Mouse (Mus musculus) MEL (cell line): ENCODE data around the gene Nploc4. TPM values are rescaled to one million over a fixed set of nuclear protein-coding genes. Genes with fewer than 3 reads are reported as not detected.

ENCODE experiments used
- DNase-seq: peaks from one replicate; pipeline ENCODE4 v3.0.0; 2011; ENCODE audit warnings: low read depth, low spot score
- H3K27ac ChIP-seq: 2 replicates; pipeline ENCODE4 v1.5.1; 2012; ENCODE audit warnings: low read depth, mild to moderate bottlenecking, control low read depth, low read length, moderate library complexity; ENCODE audit not compliant: control insufficient read depth
- H3K27me3 ChIP-seq, 2 experiments: fragments of 150-350 bp in 1 of 2; sonication (generic) in 1 of 2; 2 replicates each; pipeline ENCODE4 v1.6.1; 2012; ENCODE audit warnings: low read length in 2 of 2, mild to moderate bottlenecking in 2 of 2, improper control_type of control experiment in 1 of 2, moderate library complexity in 1 of 2; ENCODE audit not compliant: insufficient read depth in 2 of 2, control insufficient read depth in 1 of 2
- H3K36me3 ChIP-seq, 2 experiments: 2 replicates each; pipeline ENCODE4 v1.6.1; 2012 to 2014; ENCODE audit warnings: low read length in 2 of 2, improper control_type of control experiment in 1 of 2, inconsistent platforms in 1 of 2, mild to moderate bottlenecking in 1 of 2; ENCODE audit not compliant: insufficient read depth in 2 of 2, control insufficient read depth in 1 of 2
- H3K4me1 ChIP-seq, 2 experiments: fragments of 150-350 bp in 1 of 2; sonication (generic) in 1 of 2; 2 replicates each; pipeline ENCODE4 v1.6.1; 2012; ENCODE audit warnings: low read length in 2 of 2, improper control_type of control experiment in 1 of 2, mild to moderate bottlenecking in 1 of 2; ENCODE audit not compliant: insufficient read depth in 2 of 2, control insufficient read depth in 1 of 2
- H3K4me3 ChIP-seq, 2 experiments: fragments of 150-350 bp in 1 of 2; sonication (generic) in 1 of 2; 2 replicates each; pipeline ENCODE4 v1.5.1; 2012; ENCODE audit warnings: low read depth in 2 of 2, low read length in 2 of 2, mild to moderate bottlenecking in 2 of 2, moderate library complexity in 2 of 2, control low read depth in 1 of 2, improper control_type of control experiment in 1 of 2; ENCODE audit not compliant: control insufficient read depth in 1 of 2, insufficient read depth in 1 of 2
- H3K79me2 ChIP-seq: 2 replicates; pipeline ENCODE4 v1.6.1; 2012; ENCODE audit warnings: mild to moderate bottlenecking, low read length, moderate library complexity; ENCODE audit not compliant: control insufficient read depth, poor library complexity, insufficient read depth
- H3K9ac ChIP-seq: 2 replicates; pipeline ENCODE4 v1.6.1; 2012; ENCODE audit warnings: low read depth, mild to moderate bottlenecking, control low read depth, low read length, moderate library complexity; ENCODE audit not compliant: control insufficient read depth, poor library complexity, severe bottlenecking
- H3K9me3 ChIP-seq: fragments of 150-350 bp; sonication (generic); replicated peaks from 2 replicates; pipeline ENCODE4 v1.6.1; 2012; ENCODE audit warnings: mild to moderate bottlenecking, low read length, improper control_type of control experiment, moderate library complexity; ENCODE audit not compliant: insufficient read depth
- BHLHE40 ChIP-seq: IDR thresholded peaks from 2 replicates; pipeline ENCODE4 v1.6.1; 2012; ENCODE audit warnings: low read depth, mild to moderate bottlenecking, inconsistent platforms, low read length, improper control_type of control experiment, borderline replicate concordance
- CHD1 ChIP-seq: IDR thresholded peaks from 2 replicates; pipeline ENCODE4 v1.6.1; 2012; ENCODE audit warnings: low read depth, mild to moderate bottlenecking, inconsistent platforms, low read length, improper control_type of control experiment
- CTCF ChIP-seq, 3 experiments: IDR thresholded peaks in 2 of 3; conservative IDR thresholded peaks in 1 of 3; 2 replicates each; pipeline ENCODE4 v1.5.1; 2011 to 2012; ENCODE audit warnings: low read length in 3 of 3, low read depth in 2 of 3, mild to moderate bottlenecking in 2 of 3, improper control_type of control experiment in 1 of 3, inconsistent platforms in 1 of 3, mixed read lengths in 1 of 3, moderate library complexity in 1 of 3; ENCODE audit not compliant: control insufficient read depth in 1 of 3, insufficient read depth in 1 of 3, poor library complexity in 1 of 3, severe bottlenecking in 1 of 3
- E2F4 ChIP-seq: IDR thresholded peaks from 2 replicates; pipeline ENCODE4 v1.6.1; 2011; ENCODE audit warnings: low read depth, low read length, improper control_type of control experiment, borderline replicate concordance
- EP300 ChIP-seq, 2 experiments: IDR thresholded peaks; 2 replicates each; pipeline ENCODE4 v1.6.1; 2011; ENCODE audit warnings: improper control_type of control experiment in 2 of 2, low read length in 2 of 2, low read depth in 1 of 2, mild to moderate bottlenecking in 1 of 2
- ETS1 ChIP-seq: IDR thresholded peaks from 2 replicates; pipeline ENCODE4 v1.6.1; 2012; ENCODE audit warnings: low read depth, mild to moderate bottlenecking, inconsistent platforms, low read length, improper control_type of control experiment, moderate library complexity
- GATA1 ChIP-seq: IDR thresholded peaks from 2 replicates; pipeline ENCODE4 v1.6.1; 2011; ENCODE audit warnings: low read depth, low read length, improper control_type of control experiment
- HCFC1 ChIP-seq: IDR thresholded peaks from 2 replicates; pipeline ENCODE4 v1.6.1; 2012; ENCODE audit warnings: low read depth, mild to moderate bottlenecking, inconsistent platforms, low read length, improper control_type of control experiment, moderate library complexity
- KAT2A ChIP-seq: conservative IDR thresholded peaks from 2 replicates; pipeline ENCODE4 v1.6.1; 2012; ENCODE audit warnings: low read depth, low read length, improper control_type of control experiment, inconsistent platforms
- MAFK ChIP-seq: IDR thresholded peaks from 2 replicates; pipeline ENCODE4 v1.6.1; 2011; ENCODE audit warnings: low read depth, mild to moderate bottlenecking, low read length, improper control_type of control experiment, borderline replicate concordance
- MAX ChIP-seq: IDR thresholded peaks from 2 replicates; pipeline ENCODE4 v1.6.1; 2011; ENCODE audit warnings: low read length, improper control_type of control experiment
- MAZ ChIP-seq: IDR thresholded peaks from 2 replicates; pipeline ENCODE4 v1.6.1; 2012; ENCODE audit warnings: low read depth, mild to moderate bottlenecking, inconsistent platforms, low read length, improper control_type of control experiment
- MEF2A ChIP-seq: IDR thresholded peaks from 2 replicates; pipeline ENCODE4 v1.6.1; 2014; ENCODE audit warnings: low read depth, mild to moderate bottlenecking, inconsistent platforms, low read length, improper control_type of control experiment; ENCODE audit not compliant: poor library complexity, insufficient replicate concordance, severe bottlenecking; ENCODE audit errors: extremely low read depth
- MXI1 ChIP-seq: IDR thresholded peaks from 2 replicates; pipeline ENCODE4 v1.6.1; 2011; ENCODE audit warnings: mild to moderate bottlenecking, low read depth, low read length, improper control_type of control experiment
- MYB ChIP-seq: IDR thresholded peaks from 2 replicates; pipeline ENCODE4 v1.6.1; 2011; ENCODE audit warnings: mild to moderate bottlenecking, low read depth, low read length, improper control_type of control experiment
- NRF1 ChIP-seq: IDR thresholded peaks from 2 replicates; pipeline ENCODE4 v1.6.1; 2014; ENCODE audit warnings: low read depth, mild to moderate bottlenecking, inconsistent platforms, low read length, improper control_type of control experiment, moderate library complexity; ENCODE audit not compliant: poor library complexity, insufficient read depth, severe bottlenecking
- POLR2A ChIP-seq, 2 experiments: IDR thresholded peaks; 2 replicates each; pipeline ENCODE4 v1.6.1; 2011 to 2012; ENCODE audit warnings: low read length in 2 of 2, mild to moderate bottlenecking in 2 of 2, control low read depth in 1 of 2, improper control_type of control experiment in 1 of 2, low read depth in 1 of 2, moderate library complexity in 1 of 2; ENCODE audit not compliant: control insufficient read depth in 1 of 2, insufficient read depth in 1 of 2, poor library complexity in 1 of 2
- RAD21 ChIP-seq: IDR thresholded peaks from 2 replicates; pipeline ENCODE4 v1.6.1; 2011; ENCODE audit warnings: mild to moderate bottlenecking, low read depth, low read length, improper control_type of control experiment
- SIN3A ChIP-seq: IDR thresholded peaks from 2 replicates; pipeline ENCODE4 v1.6.1; 2012; ENCODE audit warnings: low read length, improper control_type of control experiment, inconsistent platforms
- SMC3 ChIP-seq: IDR thresholded peaks from 2 replicates; pipeline ENCODE4 v1.6.1; 2011; ENCODE audit warnings: low read depth, low read length, improper control_type of control experiment
- TAL1 ChIP-seq: IDR thresholded peaks from 2 replicates; pipeline ENCODE4 v1.6.1; 2012; ENCODE audit warnings: mild to moderate bottlenecking, inconsistent platforms, low read length, moderate library complexity, mixed read lengths
- TBP ChIP-seq: IDR thresholded peaks from 2 replicates; pipeline ENCODE4 v1.8.0; 2011; ENCODE audit warnings: low read depth, low read length, improper control_type of control experiment
- UBTF ChIP-seq: IDR thresholded peaks from 2 replicates; pipeline ENCODE4 v1.6.1; 2012; ENCODE audit warnings: low read depth, mild to moderate bottlenecking, inconsistent platforms, low read length, improper control_type of control experiment, moderate library complexity, borderline replicate concordance; ENCODE audit not compliant: insufficient read depth
- USF2 ChIP-seq, 2 experiments: IDR thresholded peaks; 2 replicates each; pipeline ENCODE4 v1.6.1; 2011 to 2012; ENCODE audit warnings: improper control_type of control experiment in 2 of 2, low read length in 2 of 2, borderline replicate concordance in 1 of 2, inconsistent platforms in 1 of 2, low read depth in 1 of 2, mild to moderate bottlenecking in 1 of 2; ENCODE audit not compliant: insufficient read depth in 1 of 2
- ZKSCAN1 ChIP-seq: IDR thresholded peaks from 2 replicates; pipeline ENCODE4 v1.6.1; 2012; ENCODE audit warnings: low read depth, mild to moderate bottlenecking, inconsistent platforms, low read length, improper control_type of control experiment, moderate library complexity
- ZMIZ1 ChIP-seq: IDR thresholded peaks from 2 replicates; pipeline ENCODE4 v1.6.1; 2012; ENCODE audit warnings: low read depth, mild to moderate bottlenecking, inconsistent platforms, low read length, improper control_type of control experiment, moderate library complexity
- polyA plus RNA-seq, 2 experiments: library from polyadenylated mRNA; stranded (reverse) in 1 of 2; unstranded in 1 of 2; fragments of >175 nt in 1 of 2; fragments of >200 nt in 1 of 2; gene quantifications; 2 replicates each; pipeline versions ENCODE4 v1.2.1 to v1.2.4; 2012; ENCODE audit warnings: low replicate concordance in 2 of 2, low read depth in 1 of 2; ENCODE audit not compliant: insufficient read length in 2 of 2, insufficient read depth in 1 of 2, missing spikeins in 1 of 2
- total RNA-seq: library from RNA; depleted of rRNA; stranded (reverse); fragments of 300-350 nt; gene quantifications from 2 replicates; pipeline ENCODE4 v1.2.3, GENCODE M21; 2012

The Nploc4 gene
- total and polyA plus RNA-seq, 3 experiments = 77.4 to 352 (median 117) TPM

DNA sequence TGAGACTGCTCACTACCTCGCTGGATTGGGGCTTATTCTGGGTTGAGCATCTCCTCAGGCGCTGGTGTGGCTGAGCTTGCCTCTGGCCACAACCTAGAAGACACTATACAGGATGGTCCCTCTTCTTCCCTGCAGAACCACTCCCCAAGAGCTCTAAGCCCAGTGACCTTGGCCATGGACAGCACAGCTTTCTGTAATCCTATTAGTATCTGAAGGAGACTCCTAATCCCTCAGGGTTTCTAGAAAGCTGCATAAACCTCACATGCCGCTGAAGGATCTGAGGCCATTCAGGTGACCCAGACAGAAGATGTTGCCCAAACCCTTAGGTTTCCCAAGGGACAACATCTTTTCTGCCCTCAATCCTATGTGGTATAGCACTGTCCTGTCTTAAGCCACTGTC is 14.7 kb upstream of the Nploc4 start:
- no peak overlapping the region for H3K27ac ChIP-seq
- H3K9me3 ChIP-seq = no peaks in the 10 kb centered on the region
- DNase-seq = no peak
- no peak for TF ChIP-seq CTCF (IDR thresholded peaks at IDR 0.05 in 2 of 3, conservative IDR thresholded peaks at IDR 0.05 in 1 of 3; ENCODE audit: control insufficient read depth in 1 of 3, insufficient read depth in 1 of 3, low read depth in 2 of 3, low read length in 3 of 3, poor library complexity in 1 of 3, severe bottlenecking in 1 of 3)
- TF ChIP-seq USF2 (IDR thresholded peaks at IDR 0.05; ENCODE audit: borderline replicate concordance in 1 of 2, insufficient read depth in 1 of 2, low read depth in 1 of 2, low read length in 2 of 2) = no peak
- no peak for TF ChIP-seq MEF2A
- TF ChIP-seq UBTF = no peak
- TF ChIP-seq EP300 (IDR thresholded peaks at IDR 0.05; ENCODE audit: low read depth in 1 of 2, low read length in 2 of 2) = no peak
- no peak for TF ChIP-seq ETS1
- TF ChIP-seq BHLHE40 = no peak
- no peak for TF ChIP-seq RAD21
- no peak for TF ChIP-seq E2F4
- TF ChIP-seq HCFC1 = no peak
- no peak for TF ChIP-seq MXI1
- no peak for TF ChIP-seq KAT2A
- no peak for TF ChIP-seq SMC3
- TF ChIP-seq MAX = no peak
- TF ChIP-seq SIN3A = no peak
- TF ChIP-seq, all 39 proteins: peak for 0
- Histone ChIP-seq H3K79me2 (peaks cover 5% of the 10 kb centered on the region; the same call in 1 of the 2 replicates), H3K36me3 (peaks cover 0 to 10% of the 10 kb centered on the region in 2 experiments; a peak in 2 of 4 replicates), H3K4me1 (peaks cover 10 to 21% of the 10 kb centered on the region in 2 experiments), H3K9ac (no peak overlapping the region), H3K4me3 (no peak overlapping the region), H3K27me3 (no peaks in the 10 kb centered on the region)

DNA sequence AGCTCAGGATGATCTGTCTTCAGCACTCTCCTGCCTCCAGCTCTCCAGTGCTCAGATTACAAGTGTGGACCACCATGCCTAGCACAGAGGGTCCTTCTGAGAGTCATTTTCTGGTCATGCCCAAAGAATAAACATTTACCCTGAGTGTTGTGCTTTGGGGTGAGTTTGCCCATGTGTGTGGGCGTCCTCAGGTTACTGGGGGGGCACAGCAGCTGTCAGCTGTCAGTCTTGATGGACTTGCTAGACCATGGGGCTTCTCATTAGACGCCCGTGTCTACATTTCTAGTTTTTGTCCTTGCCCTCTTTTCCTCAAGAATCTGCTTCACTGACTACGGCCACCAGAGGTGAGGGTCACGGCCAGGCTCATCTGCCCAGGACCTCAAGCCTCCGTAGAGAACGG is 9.7 kb upstream of the Nploc4 start:
- DNase-seq = no peak
- Histone ChIP-seq H3K4me3 (no peak overlapping the region), H3K9ac (no peak overlapping the region), H3K27ac (no peak overlapping the region), H3K36me3 (peaks cover 0 to 21% of the 10 kb centered on the region in 2 experiments; a peak in 2 of 4 replicates), H3K79me2 (no peaks in the 10 kb centered on the region), H3K27me3 (no peaks in the 10 kb centered on the region), H3K4me1 (peaks cover 25 to 38% of the 10 kb centered on the region in 2 experiments), H3K9me3 (no peaks in the 10 kb centered on the region)
- TF ChIP-seq ZMIZ1 (no peak), BHLHE40 (no peak), ETS1 (no peak), ZKSCAN1 (no peak), POLR2A (IDR thresholded peaks at IDR 0.05; ENCODE audit: control insufficient read depth in 1 of 2, insufficient read depth in 1 of 2, low read depth in 1 of 2, low read length in 2 of 2, poor library complexity in 1 of 2) (no peak), MAFK (no peak), MYB (no peak), SMC3 (no peak), TAL1 (no peak), E2F4 (no peak), NRF1 (no peak), SIN3A (no peak), GATA1 (no peak), TBP (no peak), MAZ (no peak), CHD1 (no peak)
